Mouse (Mus musculus): ENCODE results near the gene Ch25h. TPM values are rescaled to one million over a fixed set of nuclear protein-coding genes. Genes with fewer than 3 reads are reported as not detected.

Ch25h gene
- polyA plus RNA-seq, 1 experiment from 2014 or later = 0.25 TPM

DNA sequence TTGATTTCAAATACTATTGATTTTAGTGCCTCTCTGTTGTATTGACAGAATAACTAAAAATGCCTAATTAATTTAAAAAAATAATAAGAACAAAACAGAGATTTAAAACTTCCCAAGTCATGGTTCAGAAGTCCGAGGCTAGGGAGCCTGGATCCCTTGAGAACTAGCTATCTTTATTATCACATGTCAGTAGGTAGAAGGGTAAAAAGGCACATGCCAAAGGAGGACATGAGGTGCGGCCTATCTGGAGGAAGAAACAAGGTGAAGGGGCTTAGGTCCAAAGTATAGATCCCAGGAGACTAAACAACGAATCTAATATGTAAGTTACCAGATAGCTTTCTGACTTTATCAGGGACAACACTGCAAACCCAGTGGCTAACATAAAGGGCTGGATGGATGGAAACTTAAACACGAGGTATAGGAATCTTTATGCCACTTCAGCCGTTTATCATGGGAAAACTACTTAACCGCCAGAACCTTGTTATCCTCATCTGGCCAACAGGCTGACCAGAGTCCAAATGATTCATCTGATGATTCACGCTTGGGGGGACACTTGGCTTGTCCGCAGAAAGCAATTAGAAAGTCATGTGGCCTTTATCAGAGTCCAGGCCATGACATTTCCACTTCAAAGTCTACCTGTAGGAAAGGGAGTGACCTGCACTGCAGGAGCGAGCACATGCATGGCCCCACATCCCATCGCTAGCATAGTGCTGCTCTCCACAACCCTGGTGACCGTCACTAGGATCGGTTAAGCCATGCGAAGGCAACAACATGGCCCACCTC is 43.0 kb upstream of the Ch25h start:
- Histone ChIP-seq H3K4me2 (ENCODE audit: low read length) (no peak overlapping the region), H3K27ac (replicated peaks; ENCODE audit: low read depth, low read length) (no peak overlapping the region), H3K27me3 (ENCODE audit: control insufficient read depth, insufficient read depth, low read length) (no peaks in the 10 kb centered on the region), H3K4me1 (ENCODE audit: control insufficient read depth, insufficient read depth, low read length) (no peaks in the 10 kb centered on the region), H3K4me3 (replicated peaks; ENCODE audit: low read depth, low read length) (no peak overlapping the region), H3K9ac (replicated peaks; ENCODE audit: low read length) (no peak overlapping the region), H3K9me3 (ENCODE audit: control insufficient read depth, low read length) (no peaks in the 10 kb centered on the region), H3K36me3 (ENCODE audit: control insufficient read depth, insufficient read depth, low read length) (0 out of 2 replicates have a peak, but pooled peaks cover under 1% of the 10 kb centered on the region)
- 94% methylated on average over 13 of the region's 13 CpGs for WGBS
- ATAC-seq (ENCODE audit: low FRiP score, low TSS enrichment) = no peak
- no peak for DNase-seq

DNA sequence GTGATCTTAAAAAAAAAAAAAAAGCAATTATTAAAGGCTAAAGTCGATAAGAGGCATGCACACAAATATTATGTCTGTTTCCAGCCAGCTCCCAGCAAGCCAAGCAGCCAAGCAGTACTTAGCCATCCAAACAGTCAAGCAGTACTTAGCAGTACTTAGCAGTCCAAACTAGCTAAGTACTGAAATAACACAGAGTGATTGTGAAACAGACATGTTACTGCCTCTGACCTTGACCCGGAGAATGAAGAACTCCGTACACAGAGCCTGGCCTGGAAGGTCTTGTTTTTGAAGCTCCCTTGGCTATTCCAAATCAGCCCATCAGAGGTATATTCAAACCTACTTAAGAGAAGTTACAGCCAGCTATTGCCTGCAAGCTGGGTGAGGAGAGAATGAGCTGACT is 42.2 kb upstream of the Ch25h start:
- Histone ChIP-seq H3K4me1 (ENCODE audit: control insufficient read depth, insufficient read depth, low read length) (no peaks in the 10 kb centered on the region), H3K9ac (replicated peaks; ENCODE audit: low read length) (no peak overlapping the region), H3K36me3 (ENCODE audit: control insufficient read depth, insufficient read depth, low read length) (no peaks in the 10 kb centered on the region), H3K9me3 (ENCODE audit: control insufficient read depth, low read length) (no peaks in the 10 kb centered on the region), H3K27me3 (ENCODE audit: control insufficient read depth, insufficient read depth, low read length) (no peaks in the 10 kb centered on the region), H3K4me3 (replicated peaks; ENCODE audit: low read depth, low read length) (no peak overlapping the region), H3K27ac (replicated peaks; ENCODE audit: low read depth, low read length) (no peak overlapping the region), H3K4me2 (ENCODE audit: low read length) (no peak overlapping the region)
- 93% methylated on average over 3 of the region's 3 CpGs for WGBS
- ATAC-seq (ENCODE audit: low FRiP score, low TSS enrichment) (no peak), DNase-seq (no peak)

DNA sequence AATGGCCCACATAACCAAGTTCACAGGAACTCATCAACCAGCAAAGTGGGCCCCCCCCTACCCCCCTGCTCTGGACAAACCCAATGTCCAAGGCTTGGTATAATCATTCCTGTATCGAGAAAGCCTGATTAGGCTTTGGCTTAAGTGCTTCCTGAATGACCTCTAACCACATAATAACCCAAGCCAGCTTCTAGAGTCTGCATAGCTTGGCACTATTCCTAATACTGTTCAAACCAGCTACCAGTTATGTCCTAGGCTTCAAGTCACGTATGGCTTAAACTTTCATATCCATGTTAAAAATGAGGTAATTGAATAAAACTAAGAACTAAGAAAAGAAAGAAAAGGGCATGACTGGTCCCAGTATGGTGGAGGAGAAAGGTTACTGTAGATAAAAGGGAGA is 41.4 kb upstream of the Ch25h start:
- WGBS = over 99% methylated on average over 2 of the region's 2 CpGs

DNA sequence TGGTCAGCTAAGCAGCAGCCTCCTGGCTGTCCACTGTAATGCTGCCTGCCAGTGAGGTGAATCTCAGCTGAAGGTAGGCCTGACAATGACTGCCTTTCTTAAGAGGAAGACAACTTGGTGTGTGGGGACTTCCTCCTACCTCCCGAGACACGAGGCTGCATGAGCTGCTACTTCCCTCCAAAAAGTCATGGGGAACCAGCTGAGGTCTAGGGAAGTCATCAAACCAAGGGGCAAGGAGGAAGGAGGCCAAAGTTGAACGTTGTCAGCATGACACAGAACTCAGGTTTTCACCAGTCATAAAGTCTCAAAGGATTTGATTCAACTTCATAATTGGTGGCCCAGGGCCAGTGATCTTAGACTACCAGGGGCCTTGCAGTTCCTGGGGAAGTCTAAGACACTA is 40.7 kb upstream of the Ch25h start:
- no peak overlapping the region for H3K27ac ChIP-seq (replicated peaks; ENCODE audit: low read depth, low read length)
- H3K9ac ChIP-seq (replicated peaks; ENCODE audit: low read length) = no peak overlapping the region
- no peaks in the 10 kb centered on the region for H3K9me3 ChIP-seq (ENCODE audit: control insufficient read depth, low read length)
- H3K27me3 ChIP-seq (ENCODE audit: control insufficient read depth, insufficient read depth, low read length) = no peaks in the 10 kb centered on the region
- 81% methylated on average over 3 of the region's 3 CpGs for WGBS
- no peaks in the 10 kb centered on the region for H3K4me1 ChIP-seq (ENCODE audit: control insufficient read depth, insufficient read depth, low read length)
- H3K36me3 ChIP-seq (ENCODE audit: control insufficient read depth, insufficient read depth, low read length) = 0 out of 2 replicates have a peak, but pooled peaks cover 1% of the 10 kb centered on the region
- no peak overlapping the region for H3K4me2 ChIP-seq (ENCODE audit: low read length)
- ATAC-seq (ENCODE audit: low FRiP score, low TSS enrichment) (no peak), DNase-seq (no peak)
- no peak overlapping the region for H3K4me3 ChIP-seq (replicated peaks; ENCODE audit: low read depth, low read length)

More for the DNA sequence above, 41.4 kb upstream of the Ch25h start:
- ATAC-seq (ENCODE audit: low FRiP score, low TSS enrichment) (no peak), DNase-seq (no peak)
- Histone ChIP-seq H3K9ac (replicated peaks; ENCODE audit: low read length) (no peak overlapping the region), H3K36me3 (ENCODE audit: control insufficient read depth, insufficient read depth, low read length) (no peaks in the 10 kb centered on the region), H3K4me2 (ENCODE audit: low read length) (no peak overlapping the region), H3K27ac (replicated peaks; ENCODE audit: low read depth, low read length) (no peak overlapping the region), H3K9me3 (ENCODE audit: control insufficient read depth, low read length) (no peaks in the 10 kb centered on the region), H3K4me3 (replicated peaks; ENCODE audit: low read depth, low read length) (no peak overlapping the region), H3K4me1 (ENCODE audit: control insufficient read depth, insufficient read depth, low read length) (no peaks in the 10 kb centered on the region), H3K27me3 (ENCODE audit: control insufficient read depth, insufficient read depth, low read length) (no peaks in the 10 kb centered on the region)

DNA sequence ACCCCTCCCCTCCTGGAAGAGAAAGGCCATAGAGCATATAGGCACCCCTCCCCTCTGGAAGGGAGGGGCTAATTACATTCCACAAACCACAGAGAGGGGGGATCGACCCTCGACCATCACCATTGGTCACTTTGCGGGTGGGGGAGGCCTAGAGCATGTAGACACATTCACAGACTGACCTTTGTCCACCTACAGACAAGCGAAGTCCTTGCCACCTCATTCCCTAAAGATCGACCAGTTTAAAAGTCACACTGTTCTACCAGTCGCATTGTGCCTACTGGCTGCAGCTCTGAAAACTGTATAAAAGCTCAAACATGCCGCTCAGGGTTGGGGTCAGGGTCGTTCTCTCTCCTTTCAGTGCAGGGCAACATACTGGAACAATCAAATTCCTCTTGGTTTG is 36.6 kb upstream of the Ch25h start:
- ATAC-seq (ENCODE audit: low FRiP score, low TSS enrichment) = no peak
- H3K9ac ChIP-seq (replicated peaks; ENCODE audit: low read length) = no peak overlapping the region
- H3K4me3 ChIP-seq (replicated peaks; ENCODE audit: low read depth, low read length) = no peak overlapping the region
- H3K36me3 ChIP-seq (ENCODE audit: control insufficient read depth, insufficient read depth, low read length) = peaks cover 11% of the 10 kb centered on the region
- H3K27ac ChIP-seq (replicated peaks; ENCODE audit: low read depth, low read length) = no peak overlapping the region
- H3K9me3 ChIP-seq (ENCODE audit: control insufficient read depth, low read length) = no peaks in the 10 kb centered on the region
- no peak overlapping the region for H3K4me2 ChIP-seq (ENCODE audit: low read length)
- 75% methylated on average over 8 of the region's 8 CpGs for WGBS
- no peaks in the 10 kb centered on the region for H3K27me3 ChIP-seq (ENCODE audit: control insufficient read depth, insufficient read depth, low read length)
- H3K4me1 ChIP-seq (ENCODE audit: control insufficient read depth, insufficient read depth, low read length) = no peaks in the 10 kb centered on the region
- no peak for DNase-seq

DNA sequence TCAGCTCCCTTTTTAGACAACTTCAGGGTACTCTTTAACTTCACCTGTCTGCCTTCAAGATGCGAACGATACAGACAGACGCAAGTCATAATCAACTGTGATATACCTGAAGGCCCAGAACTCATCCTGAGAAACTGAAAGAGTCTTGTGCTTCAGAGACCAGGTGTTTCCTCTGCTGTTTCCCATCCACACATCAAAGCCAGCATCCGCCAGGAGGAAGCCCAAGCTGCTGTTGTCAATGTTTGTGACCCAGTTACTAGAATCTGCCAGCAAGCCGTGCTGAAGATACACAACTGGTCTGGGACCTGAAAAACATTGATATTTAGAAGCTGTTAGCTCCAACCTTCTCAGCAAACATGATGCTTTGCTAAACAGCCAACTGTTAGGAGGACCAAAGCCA is 35.8 kb upstream of the Ch25h start:
- Histone ChIP-seq H3K36me3 (ENCODE audit: control insufficient read depth, insufficient read depth, low read length) (peaks cover 16% of the 10 kb centered on the region), H3K27me3 (ENCODE audit: control insufficient read depth, insufficient read depth, low read length) (no peaks in the 10 kb centered on the region), H3K9me3 (ENCODE audit: control insufficient read depth, low read length) (no peaks in the 10 kb centered on the region), H3K4me1 (ENCODE audit: control insufficient read depth, insufficient read depth, low read length) (no peaks in the 10 kb centered on the region), H3K27ac (replicated peaks; ENCODE audit: low read depth, low read length) (no peak overlapping the region), H3K9ac (replicated peaks; ENCODE audit: low read length) (no peak overlapping the region), H3K4me3 (replicated peaks; ENCODE audit: low read depth, low read length) (no peak overlapping the region), H3K4me2 (ENCODE audit: low read length) (no peak overlapping the region)
- 96% methylated on average over 5 of the region's 5 CpGs for WGBS
- DNase-seq (no peak), ATAC-seq (ENCODE audit: low FRiP score, low TSS enrichment) (no peak)

DNA sequence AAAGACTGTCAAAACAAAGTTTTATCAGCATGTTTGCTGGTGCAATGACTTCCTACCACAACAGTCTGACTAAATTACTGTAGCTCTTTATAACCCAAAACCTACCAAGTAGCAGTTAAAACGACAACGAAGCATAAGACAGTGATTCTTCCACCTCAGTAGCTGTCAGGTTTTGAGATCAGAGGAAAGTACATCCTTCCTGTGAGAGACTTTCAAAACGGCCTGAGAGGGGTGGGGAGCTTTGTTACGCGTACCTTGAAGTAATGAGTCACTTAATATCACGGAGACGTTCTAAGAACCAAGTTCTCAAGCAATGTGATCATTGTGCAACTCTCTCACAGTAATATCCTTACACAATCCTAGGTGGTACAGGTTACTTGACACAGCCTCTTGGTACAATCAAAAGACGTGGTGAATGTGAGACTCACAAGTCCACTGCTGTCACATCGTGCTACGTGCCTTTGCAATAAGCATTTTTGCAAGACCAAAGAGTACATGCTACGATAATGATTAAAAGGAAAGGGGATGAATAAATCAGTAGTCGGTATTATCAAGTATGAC is 30.3 kb upstream of the Ch25h start:
- H3K4me3 ChIP-seq (replicated peaks; ENCODE audit: low read depth, low read length) = no peak overlapping the region
- no peaks in the 10 kb centered on the region for H3K4me1 ChIP-seq (ENCODE audit: control insufficient read depth, insufficient read depth, low read length)
- DNase-seq (no peak), ATAC-seq (ENCODE audit: low FRiP score, low TSS enrichment) (no peak)
- no peaks in the 10 kb centered on the region for H3K9me3 ChIP-seq (ENCODE audit: control insufficient read depth, low read length)
- H3K4me2 ChIP-seq (ENCODE audit: low read length) = no peak overlapping the region
- H3K27me3 ChIP-seq (ENCODE audit: control insufficient read depth, insufficient read depth, low read length) = no peaks in the 10 kb centered on the region
- no peak overlapping the region for H3K27ac ChIP-seq (replicated peaks; ENCODE audit: low read depth, low read length)
- H3K36me3 ChIP-seq (ENCODE audit: control insufficient read depth, insufficient read depth, low read length) = peaks cover 16% of the 10 kb centered on the region
- H3K9ac ChIP-seq (replicated peaks; ENCODE audit: low read length) = no peak overlapping the region
- WGBS = 93% methylated on average over 12 of the region's 12 CpGs

DNA sequence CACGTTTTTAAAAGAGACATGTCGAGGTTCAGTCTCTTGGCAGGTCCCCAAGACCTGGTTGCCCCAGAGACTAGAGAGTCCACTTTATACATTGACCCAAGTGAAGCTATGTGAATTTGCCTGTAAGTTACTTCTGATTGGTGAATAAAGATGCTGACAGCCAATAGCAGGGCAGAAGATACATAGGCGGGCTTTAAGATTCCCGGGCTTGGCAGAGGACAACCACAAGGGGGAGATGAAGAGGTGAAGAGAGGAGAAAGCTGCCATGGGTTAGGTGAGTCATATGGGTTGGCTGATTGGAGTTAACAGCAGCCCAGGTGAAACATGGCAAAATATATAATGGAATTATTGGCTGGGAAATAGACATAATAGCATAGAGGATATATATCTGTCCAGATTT is 25.8 kb upstream of the Ch25h start:
- peak; percentile 53 for ATAC-seq (ENCODE audit: low FRiP score, low TSS enrichment)

DNA sequence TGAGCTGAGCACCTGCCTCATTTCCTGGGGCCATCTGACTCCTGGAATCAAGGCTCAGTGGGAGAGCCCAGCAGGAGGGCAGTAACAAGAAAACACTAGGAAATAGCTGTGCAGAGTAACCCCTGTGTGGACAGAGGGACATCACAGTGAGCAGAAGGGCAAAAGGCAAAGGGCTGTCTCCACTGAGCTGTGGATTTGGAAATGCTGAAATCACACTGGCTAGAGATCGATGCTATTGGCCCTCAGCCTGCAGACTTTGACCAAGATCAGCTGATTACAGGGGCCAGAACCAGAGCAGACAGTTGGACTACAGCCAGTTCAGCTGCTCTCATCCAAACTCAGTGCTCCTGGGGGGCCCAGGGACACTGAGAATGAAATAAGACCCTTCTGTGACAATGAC is 21.4 kb upstream of the Ch25h start:
- ATAC-seq (ENCODE audit: low FRiP score, low TSS enrichment) (no peak), DNase-seq (no peak)
- Histone ChIP-seq H3K27ac (replicated peaks; ENCODE audit: low read depth, low read length) (no peak overlapping the region), H3K4me1 (ENCODE audit: control insufficient read depth, insufficient read depth, low read length) (no peaks in the 10 kb centered on the region), H3K9ac (replicated peaks; ENCODE audit: low read length) (no peak overlapping the region), H3K4me2 (ENCODE audit: low read length) (no peak overlapping the region), H3K9me3 (ENCODE audit: control insufficient read depth, low read length) (no peaks in the 10 kb centered on the region), H3K27me3 (ENCODE audit: control insufficient read depth, insufficient read depth, low read length) (no peaks in the 10 kb centered on the region), H3K4me3 (replicated peaks; ENCODE audit: low read depth, low read length) (no peak overlapping the region), H3K36me3 (ENCODE audit: control insufficient read depth, insufficient read depth, low read length) (no peaks in the 10 kb centered on the region; the same call in 1 of the 2 replicates)
- 75% methylated on average over 1 of the region's 1 CpGs for WGBS

More for the DNA sequence above, 25.8 kb upstream of the Ch25h start:
- no peaks in the 10 kb centered on the region for H3K4me1 ChIP-seq (ENCODE audit: control insufficient read depth, insufficient read depth, low read length)
- H3K4me2 ChIP-seq (ENCODE audit: low read length) = no peak overlapping the region
- no peak overlapping the region for H3K4me3 ChIP-seq (replicated peaks; ENCODE audit: low read depth, low read length)
- no peaks in the 10 kb centered on the region for H3K9me3 ChIP-seq (ENCODE audit: control insufficient read depth, low read length)
- H3K9ac ChIP-seq (replicated peaks; ENCODE audit: low read length) = no peak overlapping the region
- no peaks in the 10 kb centered on the region for H3K27me3 ChIP-seq (ENCODE audit: control insufficient read depth, insufficient read depth, low read length)
- H3K27ac ChIP-seq (replicated peaks; ENCODE audit: low read depth, low read length) = no peak overlapping the region
- peak; percentile 51 for DNase-seq
- WGBS = 54% methylated on average over 4 of the region's 4 CpGs
- H3K36me3 ChIP-seq (ENCODE audit: control insufficient read depth, insufficient read depth, low read length) = peaks cover 6% of the 10 kb centered on the region; the same call in 1 of the 2 replicates
